In genomic region chr16:15014724-15015123, GRCm38 (mm10) we compare ENCODE assay signal across 21 mouse cellular contexts.
"Had no signal": no experiment of that assay in that cellular context is flagged by ENCODE, and none has a peak within 500 bp of the region (broad histone marks: within the 10 kb centered on the region; RNA-seq: fewer than 3 reads in every experiment).

No protein-coding gene starts in this region.

- H3K4me3 ChIP-seq: layer of hippocampus, adult 2 months; limb, embryonic 15.5 days; midbrain, embryonic 10.5 days; neural tube, embryonic 12.5 days; neural tube, embryonic 15.5 days; stomach, embryonic 15.5 days had no signal

- H3K36me3 ChIP-seq: limb, embryonic 15.5 days; midbrain, embryonic 10.5 days; neural tube, embryonic 12.5 days; neural tube, embryonic 15.5 days; stomach, embryonic 15.5 days had no signal

- H3K9ac ChIP-seq: limb, embryonic 15.5 days; liver, embryonic 14.5 days; liver, postnatal 0 days; lung, embryonic 14.5 days; neural tube, embryonic 12.5 days; neural tube, embryonic 15.5 days; stomach, embryonic 15.5 days had no signal

- H3K4me2 ChIP-seq: limb, embryonic 15.5 days; liver, embryonic 11.5 days; lung, embryonic 14.5 days; neural tube, embryonic 12.5 days; neural tube, embryonic 15.5 days; stomach, embryonic 15.5 days had no signal

- H3K9me3 ChIP-seq: limb, embryonic 15.5 days; midbrain, embryonic 10.5 days; neural tube, embryonic 12.5 days; neural tube, embryonic 15.5 days; stomach, embryonic 15.5 days had no signal

- H3K4me1 ChIP-seq: limb, embryonic 15.5 days; midbrain, embryonic 10.5 days; neural tube, embryonic 12.5 days; neural tube, embryonic 15.5 days; stomach, embryonic 15.5 days had no signal

- ATAC-seq: liver, postnatal 0 days; lung, postnatal 0 days had no signal

- H3K27ac ChIP-seq: kidney, postnatal 0 days; layer of hippocampus, adult 2 months; limb, embryonic 15.5 days; liver, embryonic 14.5 days; macrophage; midbrain, embryonic 10.5 days; neural tube, embryonic 12.5 days; neural tube, embryonic 15.5 days; stomach, embryonic 15.5 days had no signal

- DNase-seq: kidney, adult 2 months; kidney, postnatal 25 days; layer of hippocampus, adult 9-11 months; liver, postnatal 0 days; lung, embryonic 14.5 days; midbrain, embryonic 14.5 days; right cerebral cortex, adult 18-20 months; right cerebral cortex, postnatal 25 days; spleen, adult 18-20 months; thymus, postnatal 36 days had no signal

- H3K27me3 ChIP-seq: limb, embryonic 15.5 days; neural tube, embryonic 12.5 days; neural tube, embryonic 15.5 days; stomach, embryonic 15.5 days had no signal
